In genomic region chr7:44429534-44430488, GRCm38 (mm10) we compare ENCODE assay signal across 8 mouse cellular contexts. TPM values are rescaled to one million over a fixed set of nuclear protein-coding genes. Genes with fewer than 3 reads are reported as not detected.
DNase-seq lines count a peak whose midpoint lies in the region; ATAC-seq and TF ChIP-seq lines count a peak whose summit lies in the region.

No protein-coding gene starts in this region.

- TF ChIP-seq CTCF in liver, postnatal 0 days (IDR thresholded peaks at IDR 0.05; ENCODE audit: low read depth) = no peak
- TF ChIP-seq CTCF in cortical plate, adult 2 months (IDR thresholded peaks at IDR 0.05; ENCODE audit: extremely low read depth, insufficient read depth, low read length) = no peak
- TF ChIP-seq CTCF in lung, adult 2 months (IDR thresholded peaks at IDR 0.05; ENCODE audit: insufficient read depth, low read length) = no peak

- no peak for ATAC-seq in liver, embryonic 11.5 days (replicated peaks; ENCODE audit: low FRiP score)
- ATAC-seq in liver, postnatal 0 days = no peak
- peak; percentile 10; the same call in 1 of the 2 replicates for ATAC-seq in hindbrain, embryonic 14.5 days (ENCODE audit: low FRiP score)
- ATAC-seq in midbrain, embryonic 16.5 days = peak; percentile 23
- no peak; the same call in 1 of the 2 replicates for ATAC-seq in megakaryocyte, adult 5-6 weeks (ENCODE audit: poor library complexity, severe bottlenecking)

- no peak for DNase-seq in liver, embryonic 11.5 days (ENCODE audit: low spot score)
- no peak for DNase-seq in liver, postnatal 0 days
- DNase-seq in hindbrain, embryonic 14.5 days (ENCODE audit: low spot score) = no peak
- DNase-seq in lung, adult 2 months = no peak
- no peak for DNase-seq in B cell, adult 2 months

- H3K9ac ChIP-seq in liver, embryonic 11.5 days (ENCODE audit: low read depth, low read length) = no peak overlapping the region
- no peak overlapping the region for H3K9ac ChIP-seq in liver, postnatal 0 days (replicated peaks)
- peak overlapping the region; percentile 100 for H3K9ac ChIP-seq in hindbrain, embryonic 14.5 days
- peak overlapping the region; percentile 97 for H3K9ac ChIP-seq in midbrain, embryonic 16.5 days (ENCODE audit: low read depth, low read length)

- 0 out of 2 replicates have a peak, but pooled peaks cover 2% of the 10 kb centered on the region for H3K4me1 ChIP-seq in liver, embryonic 11.5 days (replicated peaks; ENCODE audit: control insufficient read depth, insufficient read depth, low read length)
- H3K4me1 ChIP-seq in liver, postnatal 0 days (ENCODE audit: insufficient read depth) = no peaks in the 10 kb centered on the region
- peaks cover 6% of the 10 kb centered on the region; the same call in 1 of the 2 replicates for H3K4me1 ChIP-seq in cortical plate, adult 2 months (ENCODE audit: control insufficient read depth, insufficient read depth, low read length)
- H3K4me1 ChIP-seq in hindbrain, embryonic 14.5 days (replicated peaks; ENCODE audit: control insufficient read depth, insufficient read depth, low read length) = peaks cover 39% of the 10 kb centered on the region
- peaks cover 49% of the 10 kb centered on the region for H3K4me1 ChIP-seq in midbrain, embryonic 16.5 days (ENCODE audit: control insufficient read depth, insufficient read depth, low read length)
- no peaks in the 10 kb centered on the region for H3K4me1 ChIP-seq in lung, adult 2 months (ENCODE audit: control insufficient read depth, insufficient read depth, low read length)

- H3K4me3 ChIP-seq in liver, embryonic 11.5 days (ENCODE audit: low read depth, low read length) = peak overlapping the region; percentile 36
- H3K4me3 ChIP-seq in liver, postnatal 0 days (ENCODE audit: low read depth, low read length) = no peak overlapping the region
- peak overlapping the region; percentile 82 for H3K4me3 ChIP-seq in cortical plate, adult 2 months (ENCODE audit: insufficient read depth, low read length)
- peak overlapping the region; percentile 87 for H3K4me3 ChIP-seq in hindbrain, embryonic 14.5 days (replicated peaks; ENCODE audit: low read length)
- H3K4me3 ChIP-seq in midbrain, embryonic 16.5 days (ENCODE audit: low read depth, low read length) = peak overlapping the region; percentile 87
- H3K4me3 ChIP-seq in lung, adult 2 months (replicated peaks; ENCODE audit: extremely low read depth, low read depth, low read length) = no peak overlapping the region

- H3K27me3 ChIP-seq in liver, embryonic 11.5 days (replicated peaks; ENCODE audit: control insufficient read depth, insufficient read depth, low read length) = peaks cover 73% of the 10 kb centered on the region
- peaks cover 62% of the 10 kb centered on the region for H3K27me3 ChIP-seq in liver, postnatal 0 days (ENCODE audit: insufficient read depth, low read length)
- H3K27me3 ChIP-seq in hindbrain, embryonic 14.5 days (ENCODE audit: control insufficient read depth, insufficient read depth, low read length) = no peaks in the 10 kb centered on the region
- no peaks in the 10 kb centered on the region for H3K27me3 ChIP-seq in midbrain, embryonic 16.5 days (ENCODE audit: control insufficient read depth, insufficient read depth, low read depth, low read length)

- H3K9me3 ChIP-seq in liver, embryonic 11.5 days (ENCODE audit: control insufficient read depth, low read length) = no peaks in the 10 kb centered on the region
- H3K9me3 ChIP-seq in liver, postnatal 0 days (ENCODE audit: low read length) = no peaks in the 10 kb centered on the region
- H3K9me3 ChIP-seq in hindbrain, embryonic 14.5 days (ENCODE audit: control insufficient read depth, low read length) = no peaks in the 10 kb centered on the region
- no peaks in the 10 kb centered on the region for H3K9me3 ChIP-seq in midbrain, embryonic 16.5 days (replicated peaks; ENCODE audit: control insufficient read depth, low read length, poor library complexity, severe bottlenecking)

- peak overlapping the region; percentile 53 for H3K4me2 ChIP-seq in liver, embryonic 11.5 days
- H3K4me2 ChIP-seq in liver, postnatal 0 days (ENCODE audit: low read depth, low read length) = no peak overlapping the region
- peak overlapping the region; percentile 86 for H3K4me2 ChIP-seq in hindbrain, embryonic 14.5 days (replicated peaks)
- H3K4me2 ChIP-seq in midbrain, embryonic 16.5 days (ENCODE audit: low read length) = peak overlapping the region; percentile 91

- 8% methylated on average over 31 of the region's 32 CpGs for WGBS in liver, embryonic 11.5 days
- 7% methylated on average over 29 of the region's 32 CpGs for WGBS in liver, postnatal 0 days (ENCODE audit: insufficient replicate concordance)
- WGBS in hindbrain, embryonic 14.5 days = 1% methylated on average over 28 of the region's 32 CpGs
- 1% methylated on average over 28 of the region's 32 CpGs for whole genome bisulfite sequencing in midbrain, embryonic 16.5 days
- WGBS in lung, adult 2 months = 8% methylated on average over 32 of the region's 32 CpGs

- no peaks in the 10 kb centered on the region for H3K36me3 ChIP-seq in liver, embryonic 11.5 days (ENCODE audit: control insufficient read depth, insufficient read depth, low read length)
- no peaks in the 10 kb centered on the region for H3K36me3 ChIP-seq in liver, postnatal 0 days (replicated peaks; ENCODE audit: insufficient read depth, low read length)
- H3K36me3 ChIP-seq in hindbrain, embryonic 14.5 days (replicated peaks; ENCODE audit: control insufficient read depth, insufficient read depth) = no peaks in the 10 kb centered on the region
- no peaks in the 10 kb centered on the region for H3K36me3 ChIP-seq in midbrain, embryonic 16.5 days (ENCODE audit: control insufficient read depth, insufficient read depth, low read length)

- H3K27ac ChIP-seq in liver, embryonic 11.5 days (ENCODE audit: low read depth, low read length) = no peak overlapping the region
- no peak overlapping the region for H3K27ac ChIP-seq in liver, postnatal 0 days (ENCODE audit: low read depth)
- peak overlapping the region; percentile 80 for H3K27ac ChIP-seq in cortical plate, adult 2 months (ENCODE audit: insufficient read depth, low read length)
- H3K27ac ChIP-seq in hindbrain, embryonic 14.5 days = peak overlapping the region; percentile 100
- H3K27ac ChIP-seq in midbrain, embryonic 16.5 days (ENCODE audit: low read length) = peak overlapping the region; percentile 100

- TF ChIP-seq EP300 in liver, postnatal 0 days (IDR thresholded peaks at IDR 0.05; ENCODE audit: low read depth) = no peak

- peak; percentile 36; the same call in 1 of the 2 replicates for TF ChIP-seq POLR2A in cortical plate, adult 2 months (IDR thresholded peaks at IDR 0.05; ENCODE audit: extremely low read depth, insufficient read depth, low read length)
- no peak for TF ChIP-seq POLR2A in lung, adult 2 months (IDR thresholded peaks at IDR 0.05; ENCODE audit: borderline replicate concordance, extremely low read depth, low read depth, low read length)

RNA-seq across cellular contexts. Expression of gene Lrrc4b, which starts 1.0 kb away (rescaled TPM):
- 0.25 and 0.52 TPM in 2 replicates for polyA plus RNA-seq in liver, embryonic 11.5 days (2014; fragmentation: Nextera tagmentation; extraction: Ambion mirVana)
- polyA plus RNA-seq in liver, postnatal 0 days (2015; fragmentation: Nextera tagmentation; extraction: Ambion mirVana) = not detected in 2 replicates
- polyA plus RNA-seq in cortical plate, adult 2 months (2012; rRNA removed) = 190 and 192 TPM in 2 replicates
- 26.4 and 26.5 TPM in 2 replicates for polyA plus RNA-seq in hindbrain, embryonic 14.5 days (2014; fragmentation: Nextera tagmentation; extraction: Ambion mirVana)
- 14.3 and 15.9 TPM in 2 replicates for polyA plus RNA-seq in midbrain, embryonic 16.5 days (2015; fragmentation: Nextera tagmentation; extraction: Ambion mirVana)
- not detected in 2 replicates for total RNA-seq in megakaryocyte, adult 5-6 weeks (2015)
- not detected in 2 replicates for total RNA-seq in megakaryocyte, adult 5-6 weeks (2017)
- polyA plus RNA-seq in lung, adult 2 months (2012; rRNA removed) = 4.5 and 4.9 TPM in 2 replicates

RNA-seq across cellular contexts. Expression of gene Aspdh, which starts 35.4 kb away (rescaled TPM):
- polyA plus RNA-seq in liver, embryonic 11.5 days (2014; fragmentation: Nextera tagmentation; extraction: Ambion mirVana) = 5.6 and 6.4 TPM in 2 replicates
- 38.9 and 44.3 TPM in 2 replicates for polyA plus RNA-seq in liver, postnatal 0 days (2015; fragmentation: Nextera tagmentation; extraction: Ambion mirVana)
- polyA plus RNA-seq in cortical plate, adult 2 months (2012; rRNA removed) = 8.2 and 8.7 TPM in 2 replicates
- polyA plus RNA-seq in hindbrain, embryonic 14.5 days (2014; fragmentation: Nextera tagmentation; extraction: Ambion mirVana) = 3.4 and 5.1 TPM in 2 replicates
- 3.9 and 4.2 TPM in 2 replicates for polyA plus RNA-seq in midbrain, embryonic 16.5 days (2015; fragmentation: Nextera tagmentation; extraction: Ambion mirVana)
- total RNA-seq in megakaryocyte, adult 5-6 weeks (2015) = not detected in 2 replicates
- total RNA-seq in megakaryocyte, adult 5-6 weeks (2017) = not detected in 2 replicates
- polyA plus RNA-seq in lung, adult 2 months (2012; rRNA removed) = 0.24 and 0.50 TPM in 2 replicates

RNA-seq across cellular contexts. Expression of gene Josd2, which starts 38.0 kb away (rescaled TPM):
- polyA plus RNA-seq in liver, embryonic 11.5 days (2014; fragmentation: Nextera tagmentation; extraction: Ambion mirVana) = 145 and 146 TPM in 2 replicates
- polyA plus RNA-seq in liver, postnatal 0 days (2015; fragmentation: Nextera tagmentation; extraction: Ambion mirVana) = 59.7 and 63.1 TPM in 2 replicates
- 232 and 256 TPM in 2 replicates for polyA plus RNA-seq in cortical plate, adult 2 months (2012; rRNA removed)
- polyA plus RNA-seq in hindbrain, embryonic 14.5 days (2014; fragmentation: Nextera tagmentation; extraction: Ambion mirVana) = 26.9 and 33.4 TPM in 2 replicates
- polyA plus RNA-seq in midbrain, embryonic 16.5 days (2015; fragmentation: Nextera tagmentation; extraction: Ambion mirVana) = 39.5 and 39.6 TPM in 2 replicates
- total RNA-seq in megakaryocyte, adult 5-6 weeks (2015) = 18.2 and 20.3 TPM in 2 replicates
- 12.5 and 14.0 TPM in 2 replicates for total RNA-seq in megakaryocyte, adult 5-6 weeks (2017)
- polyA plus RNA-seq in lung, adult 2 months (2012; rRNA removed) = 164 and 175 TPM in 2 replicates

RNA-seq across cellular contexts. Expression of gene 1700008O03Rik, which starts 44.2 kb away (rescaled TPM):
- polyA plus RNA-seq in liver, embryonic 11.5 days (2014; fragmentation: Nextera tagmentation; extraction: Ambion mirVana) = 0.83 and 0.93 TPM in 2 replicates
- 0.15 and 0.18 TPM in 2 replicates for polyA plus RNA-seq in liver, postnatal 0 days (2015; fragmentation: Nextera tagmentation; extraction: Ambion mirVana)
- 3.7 and 4.3 TPM in 2 replicates for polyA plus RNA-seq in cortical plate, adult 2 months (2012; rRNA removed)
- 2.1 and 2.8 TPM in 2 replicates for polyA plus RNA-seq in hindbrain, embryonic 14.5 days (2014; fragmentation: Nextera tagmentation; extraction: Ambion mirVana)
- 2.0 and 3.6 TPM in 2 replicates for polyA plus RNA-seq in midbrain, embryonic 16.5 days (2015; fragmentation: Nextera tagmentation; extraction: Ambion mirVana)
- 0.42 TPM in 1 of 2 replicates, not detected in the other for total RNA-seq in megakaryocyte, adult 5-6 weeks (2015)
- not detected in 2 replicates for total RNA-seq in megakaryocyte, adult 5-6 weeks (2017)
- polyA plus RNA-seq in lung, adult 2 months (2012; rRNA removed) = 0.98 and 1.2 TPM in 2 replicates

RNA-seq across cellular contexts. Expression of gene Syt3, which starts 45.9 kb away (rescaled TPM):
- polyA plus RNA-seq in liver, embryonic 11.5 days (2014; fragmentation: Nextera tagmentation; extraction: Ambion mirVana) = 0.35 and 0.40 TPM in 2 replicates
- polyA plus RNA-seq in liver, postnatal 0 days (2015; fragmentation: Nextera tagmentation; extraction: Ambion mirVana) = 0.04 TPM in 1 of 2 replicates, not detected in the other
- 70.2 and 74.0 TPM in 2 replicates for polyA plus RNA-seq in cortical plate, adult 2 months (2012; rRNA removed)
- polyA plus RNA-seq in hindbrain, embryonic 14.5 days (2014; fragmentation: Nextera tagmentation; extraction: Ambion mirVana) = 61.8 and 70.8 TPM in 2 replicates
- 57.4 and 73.2 TPM in 2 replicates for polyA plus RNA-seq in midbrain, embryonic 16.5 days (2015; fragmentation: Nextera tagmentation; extraction: Ambion mirVana)
- 0.29 TPM in 1 of 2 replicates, not detected in the other for total RNA-seq in megakaryocyte, adult 5-6 weeks (2015)
- total RNA-seq in megakaryocyte, adult 5-6 weeks (2017) = 0.22 TPM in 1 of 2 replicates, not detected in the other
- 2.8 and 3.1 TPM in 2 replicates for polyA plus RNA-seq in lung, adult 2 months (2012; rRNA removed)

Comparison
In these comparisons a context has a peak if more than half of its experiments do, and no peak if none do; other contexts are left out.
1. H3K4me3 ChIP-seq: peak in liver, embryonic 11.5 days (single experiment), cortical plate, adult 2 months (single experiment), hindbrain, embryonic 14.5 days (single experiment) and midbrain, embryonic 16.5 days (single experiment); none in liver, postnatal 0 days (single experiment) and lung, adult 2 months (single experiment).
2. ATAC-seq: peak in hindbrain, embryonic 14.5 days (single experiment) and midbrain, embryonic 16.5 days (single experiment); none in liver, embryonic 11.5 days (single experiment), liver, postnatal 0 days (single experiment) and megakaryocyte, adult 5-6 weeks (single experiment).
3. H3K27ac ChIP-seq: peak in cortical plate, adult 2 months (single experiment), hindbrain, embryonic 14.5 days (single experiment) and midbrain, embryonic 16.5 days (single experiment); none in liver, embryonic 11.5 days (single experiment) and liver, postnatal 0 days (single experiment).
4. H3K9ac ChIP-seq: peak in hindbrain, embryonic 14.5 days (single experiment) and midbrain, embryonic 16.5 days (single experiment); none in liver, embryonic 11.5 days (single experiment) and liver, postnatal 0 days (single experiment).